Mouse (Mus musculus): ENCODE results near the gene Abhd10.

- TF ChIP-seq POLR2A (IDR thresholded peaks at IDR 0.05; ENCODE audit: low read depth, low read length) (no peak; the same call in 1 of the 2 replicates), CTCF (IDR thresholded peaks at IDR 0.05; ENCODE audit: borderline replicate concordance, insufficient read depth, low read length) (no peak)
Observed at GRCm38 (mm10) chr16:45724061-45724741, 18.6 kb downstream of the Abhd10 start, which contains the start of gene Tagln3.
